Mouse (Mus musculus) layer of hippocampus, postnatal 14 days (tissue): Measurements from ENCODE around the gene Itgal. TPM values are rescaled to one million over a fixed set of nuclear protein-coding genes. Genes with fewer than 3 reads are reported as not detected.

Experiments used
- DNase-seq, 2 experiments: peaks; one replicate each; pipeline ENCODE4 v3.0.0; 2021 to 2022; ENCODE audit warnings: low spot score in 2 of 2, mixed read lengths in 1 of 2
- total RNA-seq, 2 experiments: library from RNA; stranded (reverse); gene quantifications; 2 replicates each; pipeline ENCODE4 v1.2.3; 2021

Gene Itgal
- total RNA-seq, 2 experiments from 2014 or later: 0.32 to 0.57 TPM

DNA sequence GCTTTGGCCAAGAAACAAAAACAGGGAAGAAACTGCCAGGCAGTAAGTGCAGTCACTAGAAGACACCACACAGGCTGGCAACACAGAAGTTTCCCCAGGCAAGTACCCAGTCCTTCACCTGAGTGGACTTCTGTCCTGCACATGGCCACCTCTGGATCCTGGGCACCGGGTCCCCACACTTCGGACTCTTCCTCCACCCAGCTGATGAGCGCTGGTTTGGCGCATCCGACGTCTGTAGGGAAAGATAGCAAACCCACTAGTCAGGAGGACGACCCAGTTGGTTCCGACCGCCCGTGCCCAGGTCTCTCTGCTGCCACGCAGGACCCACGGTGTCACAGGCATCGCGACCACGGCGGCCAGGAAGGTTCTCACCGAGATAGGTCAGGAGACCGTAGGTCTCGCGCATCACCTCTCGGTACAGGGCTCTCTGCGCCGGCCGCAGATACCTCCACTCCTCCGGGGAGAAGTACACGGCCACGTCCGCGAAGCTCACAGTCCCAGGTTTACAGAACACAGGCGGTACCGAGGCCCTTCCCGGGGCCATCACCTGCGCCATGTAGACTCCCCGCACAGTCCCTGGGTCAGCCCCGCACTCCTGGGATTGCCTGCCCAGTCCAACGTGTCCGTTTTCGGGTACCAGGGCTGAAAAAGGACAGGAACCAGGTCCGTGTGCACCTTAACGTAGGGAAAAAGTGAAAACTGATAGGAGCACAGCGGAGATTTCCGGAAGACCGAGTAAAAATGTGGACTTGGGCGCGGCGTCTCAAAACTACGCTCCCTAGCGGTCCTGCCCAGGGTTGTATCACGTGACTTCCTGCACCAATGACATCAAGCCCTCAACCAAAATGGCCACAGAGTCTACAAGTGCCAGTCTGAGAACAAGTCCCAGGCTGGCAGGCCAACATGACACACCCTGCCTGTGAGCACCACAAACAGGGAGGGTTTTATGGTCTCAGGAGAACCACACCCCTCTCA is 79.5 kb downstream of the Itgal start, which contains the start of gene Zfp747:
Zfp747 (minus strand) TSS at position 780 of the 975 bp plus-strand sequence.
- peak; percentile 91 to 94 for DNase-seq

GRCm38 (mm10) chr7:127378310-127378921 is 82.4 kb downstream of the Itgal start:
- DNase-seq: no peak

Other genes with a start within 250 kb of the Itgal start
- gene Zg16, start 208.9 kb upstream of the Itgal start, total RNA-seq: not detected
- gene AI467606, start 204.9 kb upstream of the Itgal start, total RNA-seq: 1 to 10 TPM; 1.1 to 2.7 TPM
- gene Qprt, start 174.0 kb upstream of the Itgal start, total RNA-seq: under 1 TPM; 0.19 to 0.76 TPM
- gene Spn, start 158.4 kb upstream of the Itgal start, total RNA-seq: under 1 TPM; 0.65 to 0.95 TPM
- gene Cd2bp2, start 100.2 kb upstream of the Itgal start, total RNA-seq: 10 to 100 TPM; 75.1 to 77.0 TPM
- gene Tbc1d10b, start 87.8 kb upstream of the Itgal start, total RNA-seq: 10 to 100 TPM; 93.6 to 97.3 TPM
- 1 to 10 TPM; 1.0 to 1.5 TPM for gene Mylpf, start 87.4 kb upstream of the Itgal start, total RNA-seq
- 10 to 100 TPM; 17.8 to 18.1 TPM for gene Zfp553, start 63.2 kb upstream of the Itgal start, total RNA-seq
- gene Sept1, start 63.1 kb upstream of the Itgal start, total RNA-seq: 1 to 10 TPM; 6.9 to 8.6 TPM
- gene Zfp771, start 52.0 kb upstream of the Itgal start, total RNA-seq: 10 to 100 TPM; 55.5 to 57.2 TPM
- gene Dctpp1, start 35.6 kb upstream of the Itgal start, total RNA-seq: 10 to 100 TPM; 27.9 to 31.1 TPM
- gene Sephs2, start 22.2 kb upstream of the Itgal start, total RNA-seq: 10 to 100 TPM; 47.4 to 50.6 TPM
- gene Zfp768, start 49.3 kb downstream of the Itgal start, total RNA-seq: 10 to 100 TPM; 12.4 to 12.8 TPM
- 1 to 10 TPM; 5.3 to 6.0 TPM for gene Zfp747, start 79.8 kb downstream of the Itgal start, total RNA-seq
- gene 9130019O22Rik, start 90.9 kb downstream of the Itgal start, total RNA-seq: 1 to 10 TPM; 2.7 to 3.2 TPM
- 1 to 10 TPM; 6.1 to 7.4 TPM for gene E430018J23Rik, start 97.4 kb downstream of the Itgal start, total RNA-seq
- 1 to 10 TPM; 3.4 to 4.2 TPM for gene Zfp764, start 110.6 kb downstream of the Itgal start, total RNA-seq
- gene Zfp688, start 125.8 kb downstream of the Itgal start, total RNA-seq: 10 to 100 TPM; 10.6 to 10.7 TPM
- gene Zfp689, start 152.9 kb downstream of the Itgal start, total RNA-seq: 1 to 10 TPM; 7.3 to 8.1 TPM
- 10 to 100 TPM; 29.4 to 31.3 TPM for gene Prr14, start 163.4 kb downstream of the Itgal start, total RNA-seq
- gene Fbrs, start 182.9 kb downstream of the Itgal start, total RNA-seq: 10 to 100 TPM; 62.9 to 66.8 TPM
- gene Srcap, start 215.7 kb downstream of the Itgal start, total RNA-seq: 100 to 1,000 TPM; 104 to 115 TPM
- gene Gm42715, start 223.3 kb downstream of the Itgal start, total RNA-seq: 10 to 100 TPM in 1 of 2 experiments, 1 to 10 TPM in 1; 9.8 to 11.0 TPM